Mouse (Mus musculus) adipose tissue, adult 10 weeks (tissue): ENCODE data around the gene Garnl3. TPM values are rescaled to one million over a fixed set of nuclear protein-coding genes. Genes with fewer than 3 reads are reported as not detected.

ENCODE experiments used
- polyA plus RNA-seq: library from polyadenylated mRNA; stranded (reverse); fragments of 350-450 nt; fragmentation: Illumina TruSeq; extraction: RNeasy Lipid Tissue Mini Kit (QIAGEN cat#74804); gene quantifications from one replicate; pipeline ENCODE4 v1.2.3, GENCODE M21; 2014; ENCODE audit warnings: low read depth, low replicate concordance

The Garnl3 gene
- 8.5 TPM for polyA plus RNA-seq

DNA sequence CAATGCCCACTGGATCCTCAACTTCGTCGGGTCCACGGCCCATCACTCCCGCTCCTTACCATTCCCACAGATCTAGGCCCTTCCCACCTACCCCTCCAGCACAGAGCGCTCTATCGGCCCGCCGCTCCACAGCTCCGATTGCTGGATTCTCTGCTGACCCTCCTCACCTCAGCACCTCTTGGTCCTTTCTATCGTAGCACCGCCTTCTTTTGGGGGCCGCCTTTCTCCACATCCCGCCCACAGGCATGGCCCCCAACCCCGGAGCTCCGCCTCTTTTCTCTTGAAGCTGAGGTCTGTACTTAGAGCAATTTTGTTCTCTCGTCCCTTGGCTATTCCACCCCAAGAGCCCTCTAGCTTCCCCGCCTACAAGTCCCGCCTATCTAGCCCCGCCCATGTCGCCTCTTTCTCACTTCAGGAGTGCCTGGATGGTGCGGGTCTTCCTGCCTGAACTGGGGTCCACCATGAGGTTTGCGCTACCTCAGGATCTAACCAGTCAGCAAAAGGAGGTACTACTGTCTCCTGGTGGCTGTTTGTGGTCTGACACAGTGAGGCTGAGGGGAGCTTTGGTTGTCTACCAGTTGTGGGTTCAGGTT is at the start of gene Garnl3:
TSS of gene Garnl3 (minus strand) at position 155 of the 593 bp plus-strand sequence.

DNA sequence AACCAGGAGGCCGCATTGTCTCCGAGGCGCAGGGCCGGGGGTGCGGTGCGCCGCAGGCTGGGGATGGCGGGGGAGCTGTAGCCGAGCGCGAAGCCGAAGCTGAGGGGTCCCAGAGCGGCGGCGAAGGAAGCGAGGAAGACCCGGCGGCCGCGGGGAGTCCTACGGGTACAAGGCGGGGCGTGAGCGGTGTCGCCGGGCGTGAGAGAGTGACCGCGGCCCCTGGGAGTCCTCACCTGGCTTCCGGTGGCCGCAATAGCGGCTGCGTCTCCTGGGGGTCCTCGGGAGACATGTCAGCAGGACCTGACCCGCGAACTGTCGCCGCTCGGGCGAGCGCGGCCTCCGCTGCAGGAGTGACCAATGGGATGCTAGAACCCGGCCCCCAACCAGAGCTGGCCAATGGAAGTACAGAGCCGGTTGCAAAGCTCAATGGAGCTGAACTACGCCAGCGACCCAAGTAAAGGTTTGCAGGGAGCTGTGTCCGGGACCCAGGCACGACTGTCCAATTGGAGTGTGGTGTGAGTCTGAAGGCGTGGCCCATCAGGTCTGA is 149.7 kb downstream of the Garnl3 start, which contains the start of gene Slc2a8:
TSS of gene Slc2a8 (minus strand) at position 359 of the 547 bp plus-strand sequence.

GRCm38 (mm10) chr2:32961192-32961995 is 170.1 kb downstream of the Garnl3 start, which contains the start of the genes Rpl12 and Lrsam1:
Gene Rpl12 (plus strand): TSS chr2:32961559.
Gene Lrsam1 (minus strand): TSS chr2:32961614.

Other genes with a start within 250 kb of the Garnl3 start
- 796 TPM for gene Rpl12, start 170.1 kb downstream of the Garnl3 start, polyA plus RNA-seq
- 13.7 TPM for gene Lrsam1, start 170.0 kb downstream of the Garnl3 start, polyA plus RNA-seq
- 21.9 TPM for gene Slc2a8, start 149.6 kb downstream of the Garnl3 start, polyA plus RNA-seq
- 41.3 TPM for gene Angptl2, start 84.4 kb upstream of the Garnl3 start, polyA plus RNA-seq
- gene Ralgps1, start 239.8 kb upstream of the Garnl3 start, polyA plus RNA-seq = 10.1 TPM